Mouse (Mus musculus) testis, adult 2 months (tissue): ENCODE results near the gene Ncam1.

ENCODE experiments used
- CTCF ChIP-seq: fragments of 200-500 bp; IDR thresholded peaks from 2 replicates; pipeline ENCODE4 v1.5.1; 2012; ENCODE audit warnings: low read depth, mild to moderate bottlenecking, inconsistent platforms, low read length, moderate library complexity; ENCODE audit not compliant: control insufficient read depth, insufficient read depth, insufficient replicate concordance
- POLR2A ChIP-seq: fragments of 200-500 bp; IDR thresholded peaks from 2 replicates; pipeline ENCODE4 v1.6.1; 2012; ENCODE audit warnings: low read depth, mild to moderate bottlenecking, inconsistent platforms, low read length, moderate library complexity; ENCODE audit not compliant: control insufficient read depth

- TF ChIP-seq POLR2A = no peak
- no peak for TF ChIP-seq CTCF
These were observed 54.4 kb downstream of the Ncam1 start for GRCm38 (mm10) chr9:49744286-49744685.
